Mouse (Mus musculus) left cerebral cortex, postnatal 4 days (tissue): ENCODE measurements around the gene Lpgat1. TPM values are rescaled to one million over a fixed set of nuclear protein-coding genes. Genes with fewer than 3 reads are reported as not detected.

Experiments used
- DNase-seq: peaks from one replicate; pipeline ENCODE4 v3.0.0-alpha.2; 2022
- intact Hi-C: fragments of 180-260 bp; cut with DNase I; formaldehyde crosslinking; loops from one replicate; pipeline ENCODE4 v1.15.1; 2025
- total RNA-seq, 2 experiments: library from RNA; stranded (reverse); gene quantifications; 2 replicates each; pipeline ENCODE4 v1.2.3; 2021

Gene Lpgat1
- total RNA-seq, 2 experiments from 2014 or later, result 91.7 to 92.3 TPM

DNA sequence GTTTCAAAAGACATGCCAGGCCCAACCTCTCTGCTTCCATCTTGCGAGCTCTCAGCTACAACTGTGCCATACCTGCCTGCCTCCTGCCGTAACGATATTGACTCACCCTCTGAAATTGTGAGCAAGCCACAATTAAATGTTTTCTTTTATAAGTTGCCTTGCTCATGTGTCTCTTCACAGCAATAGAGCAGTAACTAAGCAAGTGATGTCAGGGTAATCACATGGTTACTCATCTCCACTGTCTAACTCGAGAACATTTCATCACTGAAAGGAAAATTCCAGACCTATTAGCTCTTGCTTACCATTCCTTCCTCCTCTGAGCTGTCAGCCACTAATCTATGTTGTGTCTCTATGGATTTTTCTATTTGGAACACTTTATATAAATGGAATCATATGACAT lies 15.0 kb downstream of the Lpgat1 start:
- DNase-seq, result no peak
- intact Hi-C loops, result no loop called here

DNA sequence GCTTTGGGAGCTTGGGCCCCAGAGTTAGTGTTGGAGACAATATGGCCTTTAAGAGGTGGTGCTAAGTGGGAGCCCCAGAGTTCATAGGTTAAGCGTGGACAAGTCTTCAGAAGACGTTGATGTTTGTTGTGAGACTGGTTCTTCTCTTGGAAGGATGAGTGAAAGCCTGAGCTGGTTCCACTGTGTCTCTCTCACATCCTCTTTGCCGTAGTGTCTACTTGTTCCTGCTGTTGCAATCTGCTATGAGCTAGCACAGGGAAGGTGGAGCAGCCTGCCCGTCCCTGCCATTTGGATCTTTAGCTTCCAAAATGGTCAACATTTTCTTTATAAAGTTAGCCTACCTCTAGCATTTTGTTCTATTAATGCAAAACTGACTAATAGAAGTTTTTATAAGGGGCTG lies 16.2 kb downstream of the Lpgat1 start:
- intact Hi-C loops, result no loop called here
- no peak for DNase-seq

DNA sequence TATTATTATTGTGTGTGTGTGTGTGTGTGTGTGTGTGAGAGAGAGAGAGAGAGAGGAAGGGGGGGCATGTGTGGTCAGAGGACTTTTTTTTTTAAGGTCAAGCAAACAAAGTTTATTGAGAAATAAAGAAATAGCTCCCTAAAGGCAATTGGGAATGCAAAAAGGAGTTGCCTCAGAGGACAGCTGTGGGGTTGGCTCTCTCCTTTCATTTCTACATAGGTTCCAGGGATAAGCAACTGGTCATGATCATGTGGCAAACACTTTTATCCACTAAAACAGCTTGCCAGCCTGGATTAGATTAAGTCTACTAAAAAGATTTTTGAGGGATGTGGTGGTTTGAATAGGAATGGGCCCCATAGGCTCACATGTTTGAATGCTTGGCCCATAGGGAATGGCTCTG lies 18.8 kb downstream of the Lpgat1 start:
- DNase-seq, result no peak
- intact Hi-C loops, result no loop called here

- DNase-seq, result no peak
- intact Hi-C loops, result no loop called here
These were observed 20.2 kb downstream of the Lpgat1 start for GRCm38 (mm10) chr1:191737871-191738270.

- intact Hi-C loops, result no loop called here
- no peak for DNase-seq
These were observed 21.1 kb downstream of the Lpgat1 start for GRCm38 (mm10) chr1:191738726-191739125.

- no peak for DNase-seq
- intact Hi-C loops, result no loop called here
These were observed 23.1 kb downstream of the Lpgat1 start for GRCm38 (mm10) chr1:191740587-191741361.

DNA sequence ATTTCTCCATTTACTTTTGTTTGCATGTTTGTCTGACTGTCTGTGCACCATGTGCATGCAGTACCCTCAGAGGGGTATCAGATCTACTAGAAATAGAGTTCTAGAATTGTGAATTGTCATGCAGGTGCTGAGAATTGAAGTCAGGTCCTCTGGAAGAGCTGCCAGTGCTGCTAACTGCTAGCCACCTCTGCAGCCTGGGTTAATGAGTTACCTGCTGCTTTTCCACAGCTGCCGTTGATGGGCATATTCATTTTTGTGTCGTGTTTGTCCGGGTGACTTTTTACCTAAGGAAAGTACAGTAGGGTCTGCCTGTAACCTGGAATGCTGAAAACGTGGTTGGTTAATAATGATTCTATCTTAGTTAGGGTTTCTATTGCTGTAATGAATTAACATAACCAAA lies 24.0 kb downstream of the Lpgat1 start:
- intact Hi-C loops, result no loop called here
- no peak for DNase-seq

DNA sequence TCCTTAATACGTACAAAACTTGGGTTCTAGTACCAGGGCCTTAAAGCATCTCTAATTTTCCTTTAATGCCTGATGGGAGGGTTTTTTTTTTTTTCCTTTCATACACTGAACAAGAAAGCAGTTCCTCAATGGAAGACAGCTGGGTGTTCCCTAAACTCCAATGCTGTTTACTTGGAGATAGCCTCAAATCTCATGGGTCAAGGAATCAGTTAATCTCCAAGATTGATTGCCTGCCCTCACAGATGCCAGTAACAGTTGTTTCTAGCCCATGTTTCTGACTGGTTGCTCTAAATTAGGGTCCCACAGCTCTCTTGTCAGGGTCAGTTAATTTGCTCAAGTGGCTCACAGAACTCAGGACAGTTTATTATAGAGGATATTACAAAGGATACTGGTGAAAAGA lies 30.8 kb downstream of the Lpgat1 start:
- DNase-seq, result no peak
- intact Hi-C loops, result no loop called here

DNA sequence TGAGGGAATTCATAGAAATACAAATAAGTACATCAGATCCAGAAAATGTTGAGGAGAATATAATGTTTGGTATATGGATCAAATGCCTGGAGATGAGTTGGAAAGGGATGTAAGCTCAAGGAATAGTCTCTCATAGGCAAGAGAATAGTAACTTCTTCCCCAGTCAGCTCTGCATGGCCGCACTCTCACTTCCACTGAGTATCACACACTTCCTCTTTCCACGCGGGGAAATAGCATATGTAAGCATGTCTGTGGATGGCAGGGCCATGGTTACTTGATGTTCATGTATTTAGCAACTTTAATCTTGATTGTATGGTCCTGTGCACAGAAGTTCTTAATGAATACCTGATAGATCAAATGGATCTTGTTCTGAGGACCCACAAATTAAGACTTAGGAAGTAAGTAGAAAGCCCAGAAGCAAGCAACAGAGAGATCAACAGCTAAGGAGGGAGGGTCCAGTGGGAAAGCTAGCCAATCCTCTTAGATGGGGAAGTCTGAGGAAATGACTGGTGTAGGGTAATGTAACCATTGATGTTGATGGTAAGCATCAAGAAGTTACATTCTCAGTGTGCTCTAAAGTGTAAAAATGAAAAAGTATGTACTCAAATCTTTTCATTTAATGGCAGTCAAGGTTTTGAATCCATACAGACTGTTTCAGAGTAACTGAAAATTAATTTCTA lies 39.0 kb downstream of the Lpgat1 start:
- intact Hi-C loops, result no loop called here
- DNase-seq, result no peak

- intact Hi-C loops, result no loop called here
- DNase-seq, result peak; percentile 52
These were observed 56.5 kb downstream of the Lpgat1 start for GRCm38 (mm10) chr1:191774106-191774505.

DNA sequence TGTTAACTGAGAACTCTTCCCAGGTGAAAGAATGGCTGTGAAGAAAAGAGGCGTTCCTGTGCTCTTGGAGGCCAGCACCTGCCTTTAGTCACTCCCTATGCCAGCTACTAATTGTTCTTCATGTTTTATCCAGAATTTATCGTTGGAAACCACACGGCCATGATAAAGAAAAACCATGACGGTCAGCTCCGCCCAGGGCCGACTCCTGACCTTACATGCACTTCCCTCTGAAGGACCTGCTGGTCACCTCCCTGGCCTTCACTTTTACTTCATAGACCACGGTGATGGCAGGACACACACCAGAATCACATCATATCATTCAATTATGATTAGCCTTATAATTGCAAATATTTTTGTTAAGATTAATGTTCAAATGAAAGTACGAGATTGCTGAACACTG lies 57.5 kb downstream of the Lpgat1 start:
- no peak for DNase-seq
- intact Hi-C loops, result no loop called here

- intact Hi-C loops, result no loop called here
- no peak for DNase-seq
These were observed 59.9 kb downstream of the Lpgat1 start for GRCm38 (mm10) chr1:191777521-191777920.

DNA sequence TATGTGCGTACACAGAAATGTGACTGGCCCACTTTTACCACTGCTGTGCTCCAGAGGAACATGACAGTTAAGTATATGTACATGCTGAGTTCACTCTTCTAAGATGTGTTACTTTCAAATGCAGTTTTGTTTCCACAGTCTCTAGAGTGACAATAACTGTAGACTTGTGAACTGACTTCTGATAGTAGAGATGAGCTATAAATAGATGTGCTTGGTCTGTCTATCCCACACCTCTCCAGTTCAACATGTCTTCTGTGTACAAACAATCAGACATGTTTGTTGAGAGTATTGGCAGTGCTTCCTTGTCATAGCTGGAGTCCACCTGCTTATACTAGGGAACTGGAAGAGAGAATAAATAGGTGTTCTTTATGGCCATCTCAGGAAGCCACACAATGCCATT lies 62.8 kb downstream of the Lpgat1 start:
- intact Hi-C loops, result no loop called here
- DNase-seq, result no peak

DNA sequence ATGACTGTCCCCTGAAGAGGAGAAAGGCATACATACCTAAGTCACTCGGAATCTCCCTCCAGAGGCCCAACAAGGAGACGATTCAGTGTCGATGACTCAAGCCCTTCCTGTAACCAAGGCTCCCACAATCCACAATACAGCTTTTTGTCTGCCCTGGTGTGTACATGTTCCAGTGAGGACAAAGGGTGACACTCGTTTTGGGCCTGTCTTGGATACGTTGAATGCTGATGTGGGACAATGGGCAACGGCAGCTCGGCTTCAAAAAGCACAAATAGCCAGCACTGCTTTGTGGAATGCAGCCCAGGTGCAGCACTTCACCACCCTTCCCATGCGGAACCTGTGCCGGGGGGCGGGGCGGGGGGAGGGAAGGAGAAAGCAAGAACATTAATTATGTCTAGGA lies 67.5 kb downstream of the Lpgat1 start:
- intact Hi-C loops, result no loop called here
- DNase-seq, result no peak

GRCm38 (mm10) chr1:191786255-191786654 lies 68.6 kb downstream of the Lpgat1 start:
- no peak for DNase-seq
- intact Hi-C loops, result no loop called here

GRCm38 (mm10) chr1:191787379-191787778 lies 69.7 kb downstream of the Lpgat1 start:
- no peak for DNase-seq
- intact Hi-C loops, result no loop called here

DNA sequence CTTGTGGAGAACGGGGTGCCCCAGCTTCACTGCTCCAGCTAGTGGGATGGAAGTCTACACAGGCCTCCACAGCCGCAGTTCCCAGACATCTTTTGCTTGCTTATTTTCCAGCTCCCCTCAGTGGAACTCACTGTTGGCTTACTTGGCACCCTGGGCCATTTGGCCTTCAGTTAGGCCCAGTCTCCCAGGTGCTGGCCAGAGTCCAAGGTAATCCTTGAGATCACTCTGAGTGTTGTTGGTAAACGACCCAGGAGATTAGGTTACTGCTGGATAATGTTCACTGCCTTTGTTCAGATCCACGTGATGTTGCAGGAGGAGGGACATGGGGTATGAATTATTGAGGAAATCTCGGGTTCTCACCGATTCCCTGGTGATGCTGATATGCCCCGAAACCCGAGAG lies 75.4 kb downstream of the Lpgat1 start:
- DNase-seq, result peak; percentile 31
- intact Hi-C loops, result no loop called here

DNA sequence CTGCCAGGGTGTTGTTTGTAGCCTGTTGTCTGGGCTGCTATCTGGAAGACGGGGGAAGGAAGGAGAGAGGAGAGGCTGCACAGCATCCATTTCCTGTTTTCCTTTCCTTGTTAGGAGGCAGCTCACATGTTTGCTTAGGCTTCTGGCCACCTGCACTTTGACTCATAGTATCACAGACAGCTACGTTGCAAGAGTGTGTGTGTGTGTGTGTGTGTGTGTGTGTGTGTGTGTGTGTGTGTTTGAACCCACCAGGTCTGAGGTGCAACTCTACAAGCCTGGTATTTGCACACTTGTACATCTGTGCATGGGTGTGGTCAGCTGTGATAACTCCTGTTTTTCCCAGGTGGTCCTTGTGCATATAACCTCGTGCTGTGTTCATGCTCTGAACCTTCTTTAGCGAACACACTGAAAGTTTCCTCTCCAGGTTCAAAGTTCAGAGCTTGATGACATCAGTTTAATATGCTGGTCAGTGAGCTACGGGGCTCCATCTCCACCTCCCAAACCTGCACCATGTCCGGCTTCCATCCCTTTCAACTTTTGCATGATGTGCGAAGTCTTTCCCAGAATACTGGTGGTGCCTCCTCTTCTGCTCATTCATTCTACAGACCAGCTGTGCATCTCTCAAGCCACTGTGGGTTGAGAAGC lies 76.4 kb downstream of the Lpgat1 start:
- DNase-seq, result no peak
- intact Hi-C loops, result no loop called here

- intact Hi-C loops, result no loop called here
- no peak for DNase-seq
These were observed 78.7 kb downstream of the Lpgat1 start for GRCm38 (mm10) chr1:191796238-191796896.

- DNase-seq, result no peak
- intact Hi-C loops, result no loop called here
These were observed 84.6 kb downstream of the Lpgat1 start for GRCm38 (mm10) chr1:191802093-191802819.
